Mouse (Mus musculus): ENCODE results near the gene Tbc1d10a. TPM values are rescaled to one million over a fixed set of nuclear protein-coding genes. Genes with fewer than 3 reads are reported as not detected.

Tbc1d10a gene
- polyA plus RNA-seq, 1 experiment: 112 TPM

DNA sequence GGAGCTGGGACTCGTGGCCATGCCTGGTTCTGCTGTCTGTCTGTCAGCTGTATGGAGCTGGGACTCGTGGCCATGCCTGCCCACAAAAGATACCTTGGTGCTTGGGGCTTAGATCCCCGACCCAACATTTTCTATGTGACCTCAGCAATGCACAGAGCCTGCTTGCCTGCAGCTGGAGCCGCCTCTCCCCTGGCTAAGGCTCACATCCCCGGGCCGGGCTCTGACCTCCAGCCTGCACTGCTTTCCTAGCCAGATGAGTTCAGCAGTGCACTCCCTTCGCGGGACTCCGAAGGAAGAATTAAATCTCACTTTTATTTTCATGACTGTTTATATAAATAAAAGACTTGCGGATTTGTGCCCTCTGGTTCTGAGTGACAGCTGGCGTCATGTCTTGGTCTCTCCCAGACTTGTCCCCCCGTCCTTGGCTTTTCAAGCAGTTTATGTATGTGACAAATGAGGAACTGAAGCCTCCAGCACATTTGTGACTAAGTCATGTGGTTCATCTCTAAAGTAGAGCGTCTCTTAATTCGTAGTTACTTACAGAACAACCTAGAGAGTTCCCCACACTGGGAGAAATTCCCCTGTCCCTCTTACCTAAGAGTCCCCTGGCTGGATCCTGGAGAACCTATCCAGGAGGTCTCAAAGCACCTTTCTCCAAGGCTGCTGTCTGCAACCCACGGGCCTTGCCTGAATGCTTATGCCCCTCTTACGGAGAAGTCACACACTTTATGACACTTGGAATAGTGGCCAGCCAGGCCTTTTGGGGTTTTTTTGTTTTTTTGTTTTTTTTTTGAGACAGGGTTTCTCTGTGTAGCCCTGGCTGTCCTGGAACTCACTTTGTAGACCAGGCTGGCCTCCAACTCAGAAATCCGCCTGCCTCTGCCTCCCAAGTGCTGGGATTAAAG lies 35.7 kb downstream of the Tbc1d10a start:
- DNase-seq: no peak

DNA sequence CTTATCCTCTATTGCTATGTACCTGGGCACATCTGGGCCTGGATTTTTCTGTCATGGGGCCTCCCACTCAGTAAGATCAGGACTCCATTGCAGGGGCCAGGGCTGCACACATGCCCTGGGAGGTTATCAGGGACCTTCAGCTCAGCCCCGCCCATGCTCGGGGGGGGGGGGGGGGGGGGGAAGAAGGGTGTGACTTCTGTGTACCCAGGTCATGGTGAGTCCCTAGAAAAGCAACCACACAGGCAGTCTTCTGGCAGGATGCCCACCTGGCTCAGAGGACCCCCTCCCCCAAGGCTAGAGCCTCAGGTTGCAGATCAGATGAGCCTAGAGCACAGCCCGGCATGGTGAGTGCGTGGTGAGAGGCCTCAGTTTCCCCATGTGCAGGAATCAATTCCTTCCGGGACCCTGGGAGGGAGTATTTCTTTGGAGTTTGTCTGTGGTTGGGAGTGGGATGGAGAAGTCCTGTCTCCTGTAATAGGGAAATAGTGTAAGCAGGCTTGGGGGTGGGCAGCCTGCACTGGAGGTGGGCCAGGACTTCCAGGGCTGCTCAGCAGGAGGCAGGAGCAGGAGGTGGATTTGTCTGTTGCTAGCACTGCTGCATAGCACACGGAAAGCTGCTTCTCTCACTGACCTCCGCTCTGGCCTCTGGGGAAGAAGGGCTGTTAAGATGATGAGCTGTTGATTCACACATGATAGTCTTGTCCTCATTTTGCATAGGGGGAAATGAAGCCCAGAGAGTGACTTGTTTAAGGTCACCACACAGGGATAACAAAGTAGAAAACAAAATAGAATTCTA lies 37.0 kb downstream of the Tbc1d10a start:
- WGBS: 54% methylated on average over 7 of the region's 7 CpGs
- DNase-seq: no peak
- H3K4me1 ChIP-seq (replicated peaks; ENCODE audit: control insufficient read depth, insufficient read depth, low read length): peaks cover 5% of the 10 kb centered on the region; the same call in 1 of the 2 replicates
- no peaks in the 10 kb centered on the region; the same call in 1 of the 2 replicates for H3K27me3 ChIP-seq (ENCODE audit: control insufficient read depth, insufficient read depth, low read length)
- TF ChIP-seq CTCF (IDR thresholded peaks at IDR 0.05; ENCODE audit: borderline replicate concordance, control insufficient read depth, extremely low read depth, insufficient read depth, low read length, poor library complexity): no peak
- TF ChIP-seq POLR2A (IDR thresholded peaks at IDR 0.05; ENCODE audit: control insufficient read depth, extremely low read depth, insufficient read depth, low read length, poor library complexity): no peak
- H3K4me3 ChIP-seq (ENCODE audit: control insufficient read depth, insufficient read depth, low read length): no peak overlapping the region
- no peaks in the 10 kb centered on the region for H3K36me3 ChIP-seq (ENCODE audit: control insufficient read depth, insufficient read depth, low read length)
- H3K27ac ChIP-seq (ENCODE audit: control insufficient read depth, insufficient read depth, low read length): no peak overlapping the region

More for the DNA sequence above, 35.7 kb downstream of the Tbc1d10a start:
- H3K4me1 ChIP-seq (replicated peaks; ENCODE audit: control insufficient read depth, insufficient read depth, low read length): peaks cover 13% of the 10 kb centered on the region; the same call in 1 of the 2 replicates
- no peak overlapping the region for H3K27ac ChIP-seq (ENCODE audit: control insufficient read depth, insufficient read depth, low read length)
- WGBS: 43% methylated on average over 17 of the region's 17 CpGs
- H3K4me3 ChIP-seq (ENCODE audit: control insufficient read depth, insufficient read depth, low read length): no peak overlapping the region
- TF ChIP-seq POLR2A (IDR thresholded peaks at IDR 0.05; ENCODE audit: control insufficient read depth, extremely low read depth, insufficient read depth, low read length, poor library complexity): no peak
- TF ChIP-seq CTCF (IDR thresholded peaks at IDR 0.05; ENCODE audit: borderline replicate concordance, control insufficient read depth, extremely low read depth, insufficient read depth, low read length, poor library complexity): no peak
- no peaks in the 10 kb centered on the region for H3K36me3 ChIP-seq (ENCODE audit: control insufficient read depth, insufficient read depth, low read length)
- no peaks in the 10 kb centered on the region; the same call in 1 of the 2 replicates for H3K27me3 ChIP-seq (ENCODE audit: control insufficient read depth, insufficient read depth, low read length)

DNA sequence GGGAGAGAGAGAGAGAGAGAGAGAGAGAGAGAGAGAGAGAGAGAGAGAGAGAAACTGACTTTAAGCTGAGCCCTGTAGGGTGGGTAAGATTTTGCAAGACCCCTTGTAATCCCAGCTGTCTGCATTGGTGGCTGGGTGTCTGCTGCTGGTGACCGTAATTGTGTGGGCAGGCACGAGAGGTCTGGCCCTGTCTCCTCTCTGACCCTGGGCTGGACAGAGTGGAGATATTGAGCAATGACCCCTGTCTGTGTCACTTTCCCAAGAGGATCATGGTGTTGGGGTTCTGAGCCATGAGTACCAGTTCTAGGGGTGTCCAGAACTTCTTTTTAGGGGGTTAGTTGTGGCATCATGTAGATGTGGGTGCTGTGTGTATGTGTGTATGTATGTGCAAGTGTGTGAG lies 37.6 kb downstream of the Tbc1d10a start:
- 88% methylated on average over 2 of the region's 2 CpGs for WGBS
- TF ChIP-seq CTCF (IDR thresholded peaks at IDR 0.05; ENCODE audit: borderline replicate concordance, control insufficient read depth, extremely low read depth, insufficient read depth, low read length, poor library complexity): no peak
- TF ChIP-seq POLR2A (IDR thresholded peaks at IDR 0.05; ENCODE audit: control insufficient read depth, extremely low read depth, insufficient read depth, low read length, poor library complexity): no peak
- Histone ChIP-seq H3K27ac (ENCODE audit: control insufficient read depth, insufficient read depth, low read length) (no peak overlapping the region), H3K4me1 (replicated peaks; ENCODE audit: control insufficient read depth, insufficient read depth, low read length) (peaks cover 3% of the 10 kb centered on the region; the same call in 1 of the 2 replicates), H3K36me3 (ENCODE audit: control insufficient read depth, insufficient read depth, low read length) (no peaks in the 10 kb centered on the region), H3K27me3 (ENCODE audit: control insufficient read depth, insufficient read depth, low read length) (no peaks in the 10 kb centered on the region), H3K4me3 (ENCODE audit: control insufficient read depth, insufficient read depth, low read length) (no peak overlapping the region)
- no peak for DNase-seq

DNA sequence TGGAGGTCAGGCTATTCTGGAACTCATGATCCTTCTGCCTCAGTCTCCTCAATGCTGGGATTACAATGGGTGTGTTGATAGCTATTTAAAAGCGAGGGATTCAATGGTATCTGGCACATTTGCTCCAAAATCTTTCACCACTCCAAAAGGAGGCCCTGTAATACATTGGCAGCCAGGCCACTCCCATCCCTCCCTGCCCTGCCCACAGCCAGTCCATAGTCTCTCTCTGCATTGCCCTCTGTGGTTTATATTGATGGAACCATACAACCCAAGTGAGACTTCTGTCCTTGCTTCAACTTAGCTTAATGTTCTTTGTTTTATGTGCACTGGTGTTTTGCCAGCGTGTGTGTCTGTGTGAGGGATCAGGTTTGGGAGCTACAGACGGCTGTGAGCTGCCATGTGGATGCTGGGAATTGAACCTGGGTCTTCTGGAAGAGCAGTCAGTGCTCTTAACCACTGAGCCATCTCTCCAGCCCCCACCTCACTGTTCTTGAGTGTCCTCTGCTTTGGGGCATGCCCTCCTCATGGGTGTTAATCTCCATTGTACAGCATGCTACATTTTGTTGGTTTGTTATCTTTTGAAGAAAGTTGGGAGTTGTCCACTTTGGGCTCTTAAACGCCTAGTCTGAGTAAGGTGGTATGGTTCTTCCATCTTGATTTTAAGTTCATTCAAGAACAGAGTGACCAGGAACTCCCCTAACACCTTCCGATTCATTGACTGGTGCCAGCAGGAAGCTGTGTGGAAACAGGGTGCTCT lies 40.2 kb downstream of the Tbc1d10a start:
- no peak for DNase-seq
- H3K36me3 ChIP-seq (ENCODE audit: control insufficient read depth, insufficient read depth, low read length): no peaks in the 10 kb centered on the region
- no peak overlapping the region for H3K27ac ChIP-seq (ENCODE audit: control insufficient read depth, insufficient read depth, low read length)
- no peaks in the 10 kb centered on the region for H3K4me1 ChIP-seq (replicated peaks; ENCODE audit: control insufficient read depth, insufficient read depth, low read length)
- 94% methylated on average over 5 of the region's 5 CpGs for WGBS
- H3K4me3 ChIP-seq (ENCODE audit: control insufficient read depth, insufficient read depth, low read length): no peak overlapping the region
- TF ChIP-seq POLR2A (IDR thresholded peaks at IDR 0.05; ENCODE audit: control insufficient read depth, extremely low read depth, insufficient read depth, low read length, poor library complexity) (no peak), CTCF (IDR thresholded peaks at IDR 0.05; ENCODE audit: borderline replicate concordance, control insufficient read depth, extremely low read depth, insufficient read depth, low read length, poor library complexity) (no peak)
- H3K27me3 ChIP-seq (ENCODE audit: control insufficient read depth, insufficient read depth, low read length): no peaks in the 10 kb centered on the region

DNA sequence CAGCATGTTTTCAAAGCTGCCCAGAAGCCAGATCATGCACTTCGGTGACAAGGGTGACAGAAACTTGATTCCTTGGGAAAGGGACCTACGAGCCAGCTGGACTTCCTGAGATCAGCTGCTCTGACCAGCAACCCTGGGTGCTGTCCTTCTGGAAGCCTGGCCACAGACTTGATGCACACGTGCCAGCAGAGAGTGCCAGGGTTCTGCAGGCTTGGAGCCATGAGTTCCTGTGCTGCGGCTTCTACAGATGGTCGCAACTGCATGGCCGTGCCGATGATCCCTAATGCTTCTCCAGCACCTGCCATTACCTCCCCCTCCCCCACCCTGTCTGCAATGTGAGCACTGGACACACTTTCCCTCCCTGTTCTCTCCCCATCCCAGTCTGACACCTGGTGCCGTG lies 41.9 kb downstream of the Tbc1d10a start:
- WGBS: 82% methylated on average over 8 of the region's 8 CpGs
- H3K27ac ChIP-seq (ENCODE audit: control insufficient read depth, insufficient read depth, low read length): no peak overlapping the region
- DNase-seq: no peak
- H3K27me3 ChIP-seq (ENCODE audit: control insufficient read depth, insufficient read depth, low read length): no peaks in the 10 kb centered on the region
- H3K4me1 ChIP-seq (replicated peaks; ENCODE audit: control insufficient read depth, insufficient read depth, low read length): no peaks in the 10 kb centered on the region
- no peak for TF ChIP-seq CTCF (IDR thresholded peaks at IDR 0.05; ENCODE audit: borderline replicate concordance, control insufficient read depth, extremely low read depth, insufficient read depth, low read length, poor library complexity)
- no peak for TF ChIP-seq POLR2A (IDR thresholded peaks at IDR 0.05; ENCODE audit: control insufficient read depth, extremely low read depth, insufficient read depth, low read length, poor library complexity)
- no peaks in the 10 kb centered on the region for H3K36me3 ChIP-seq (ENCODE audit: control insufficient read depth, insufficient read depth, low read length)
- no peak overlapping the region for H3K4me3 ChIP-seq (ENCODE audit: control insufficient read depth, insufficient read depth, low read length)

GRCm38 (mm10) chr11:4229841-4230240 lies 43.3 kb downstream of the Tbc1d10a start:
- WGBS: 95% methylated on average over 4 of the region's 4 CpGs
- DNase-seq: no peak
- H3K36me3 ChIP-seq (ENCODE audit: control insufficient read depth, insufficient read depth, low read length): no peaks in the 10 kb centered on the region
- no peaks in the 10 kb centered on the region for H3K27me3 ChIP-seq (ENCODE audit: control insufficient read depth, insufficient read depth, low read length)
- no peak overlapping the region for H3K4me3 ChIP-seq (ENCODE audit: control insufficient read depth, insufficient read depth, low read length)
- H3K27ac ChIP-seq (ENCODE audit: control insufficient read depth, insufficient read depth, low read length): no peak overlapping the region
- TF ChIP-seq CTCF (IDR thresholded peaks at IDR 0.05; ENCODE audit: borderline replicate concordance, control insufficient read depth, extremely low read depth, insufficient read depth, low read length, poor library complexity) (no peak), POLR2A (IDR thresholded peaks at IDR 0.05; ENCODE audit: control insufficient read depth, extremely low read depth, insufficient read depth, low read length, poor library complexity) (no peak)
- H3K4me1 ChIP-seq (replicated peaks; ENCODE audit: control insufficient read depth, insufficient read depth, low read length): no peaks in the 10 kb centered on the region

Measured in thymus, adult 2 months (tissue).